Mouse (Mus musculus): ENCODE measurements around the gene Iars2.
"Not testable (repeated sequence)": the region's sequence is repeated elsewhere in the genome, so short reads cannot be mapped to it uniquely, and the experiment has no call there.

Gene Iars2

DNA sequence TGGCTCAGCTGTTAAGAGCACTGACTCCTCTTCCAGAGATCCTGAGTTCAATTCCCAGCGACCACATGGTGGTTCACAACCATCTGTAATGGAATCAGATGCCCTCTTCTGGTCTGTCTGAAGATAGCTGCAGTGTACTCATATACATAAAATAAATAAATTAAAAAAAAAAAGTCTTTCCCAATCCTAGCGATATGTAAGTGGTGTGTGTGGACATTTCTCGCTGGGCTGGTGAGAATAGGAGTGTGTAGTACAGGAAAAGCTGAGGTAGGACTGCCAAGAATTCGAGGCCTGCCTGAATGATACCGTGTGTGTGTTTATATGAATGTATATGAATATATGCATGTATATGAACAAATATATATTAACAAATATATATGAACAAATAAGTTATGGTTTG, 2.2 kb upstream of the Iars2 start:
- no peak for DNase-seq

DNA sequence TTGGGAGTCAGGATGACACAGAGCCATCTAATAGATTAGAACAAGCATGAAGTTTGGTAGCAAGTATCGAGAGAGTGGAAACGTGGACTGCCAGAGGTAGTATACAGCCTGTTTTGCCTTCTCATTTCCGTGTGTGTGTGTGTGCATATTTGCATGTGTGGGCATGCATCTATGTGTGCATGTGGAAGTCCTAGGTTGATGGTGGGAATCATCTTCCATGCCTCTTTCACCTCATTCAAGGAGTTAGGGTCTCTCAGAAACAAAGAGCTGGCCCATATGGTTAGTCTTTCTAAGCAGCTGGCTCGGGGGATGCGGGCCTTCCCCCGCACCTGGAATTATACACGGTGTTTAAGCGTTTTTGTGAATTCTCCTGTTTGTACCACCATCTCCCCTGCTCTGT, 655 bp upstream of the Iars2 start:
- DNase-seq = no peak

DNA sequence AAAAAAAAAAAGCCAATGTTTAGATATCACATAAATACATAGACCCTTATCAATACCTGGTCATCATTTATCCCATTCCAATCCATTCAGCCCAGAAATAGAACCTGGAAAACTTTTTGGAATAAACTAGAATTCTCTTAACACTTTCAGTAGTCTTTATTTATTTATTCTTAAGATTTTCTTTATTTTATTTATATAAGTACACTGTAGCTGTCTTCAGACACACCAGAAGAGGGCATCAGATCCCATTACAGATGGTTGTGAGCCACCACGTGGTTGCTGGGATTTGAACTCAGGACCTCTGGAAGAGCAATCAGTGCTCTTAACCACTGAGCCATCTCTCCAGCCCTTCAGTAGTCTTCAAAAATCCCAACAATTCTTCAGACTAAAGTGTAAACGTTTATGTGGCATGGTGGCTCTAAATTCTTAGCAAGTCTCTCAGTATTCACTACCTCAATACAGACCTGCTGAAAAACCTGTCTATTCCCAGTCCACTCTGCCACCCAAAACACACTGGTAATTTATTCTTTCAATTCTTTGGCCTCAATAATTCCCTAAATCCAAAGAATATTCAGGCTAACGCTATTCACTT, 1.3 kb downstream of the Iars2 start:
- DNase-seq = not testable (repeated sequence)

DNA sequence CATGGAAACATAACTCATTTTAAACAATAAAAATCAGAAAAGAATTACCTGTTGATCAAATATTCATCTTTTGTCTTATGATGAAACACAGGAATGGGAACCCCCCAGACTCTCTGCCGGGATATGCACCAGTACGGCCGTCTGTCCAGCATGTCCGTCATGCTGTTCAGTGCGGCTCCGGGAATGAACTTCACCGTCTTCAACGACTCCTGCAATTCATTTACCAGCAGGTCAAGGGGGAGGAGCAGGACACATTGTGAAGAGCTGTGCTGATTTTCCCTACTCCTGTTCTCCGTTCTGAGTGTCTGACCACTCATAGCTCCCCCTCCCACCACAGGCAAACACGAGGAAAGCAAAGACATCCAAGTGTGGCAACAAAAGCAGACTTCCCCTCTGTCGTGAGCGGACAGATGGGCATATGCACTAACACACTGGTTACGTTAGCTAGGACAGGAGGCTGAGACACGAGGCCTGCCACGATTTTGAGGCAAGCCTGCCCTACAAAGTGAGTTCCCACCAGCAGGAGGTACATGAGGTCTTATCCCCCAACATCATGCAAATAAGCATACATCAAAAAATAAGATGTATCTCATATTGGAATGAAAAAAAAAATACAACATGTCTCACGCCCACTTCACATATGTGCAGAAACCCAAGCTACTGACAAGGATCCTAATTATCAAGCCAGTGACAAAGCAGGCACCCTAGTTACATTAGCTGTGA, 13.2 kb downstream of the Iars2 start:
- DNase-seq = no peak

DNA sequence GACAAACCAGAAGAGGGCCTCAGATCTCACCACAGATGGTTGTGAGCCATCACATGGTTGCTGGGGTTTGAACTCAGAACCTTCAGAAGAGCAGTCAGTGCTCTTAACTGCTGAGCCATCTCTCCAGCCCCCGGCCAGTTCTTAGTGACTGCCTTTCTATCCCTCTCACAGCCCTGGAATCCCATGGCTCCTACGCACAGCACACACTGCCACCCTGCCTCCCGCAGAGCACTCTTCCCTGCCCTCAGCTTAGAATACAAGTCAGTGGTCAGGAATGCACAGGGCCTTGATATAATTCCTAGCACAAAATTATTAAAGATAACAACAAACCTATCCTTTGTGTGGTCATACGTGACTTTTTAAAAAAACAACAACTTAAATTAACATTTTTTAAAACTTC, 14.7 kb downstream of the Iars2 start:
- DNase-seq = no peak

DNA sequence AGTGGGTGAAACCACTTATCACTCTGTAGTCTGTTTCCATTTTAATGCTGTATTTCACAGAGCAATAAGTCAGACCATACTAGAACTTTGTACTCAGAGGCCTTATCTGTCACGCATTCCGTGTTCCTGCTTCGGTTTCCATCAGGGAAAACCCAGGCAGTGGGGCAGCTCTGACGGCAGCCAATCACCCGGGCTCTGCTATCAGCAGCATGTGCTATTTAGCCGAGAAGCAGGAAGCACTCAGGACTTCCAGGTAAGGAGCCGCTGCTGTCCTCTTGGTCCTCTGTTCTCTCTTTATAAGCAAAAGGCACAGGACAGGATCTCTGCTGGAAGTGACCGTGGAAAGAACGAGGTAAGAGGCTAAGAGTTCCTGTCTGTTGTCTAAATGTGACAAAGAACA, 17.2 kb downstream of the Iars2 start:
- no peak for DNase-seq

DNA sequence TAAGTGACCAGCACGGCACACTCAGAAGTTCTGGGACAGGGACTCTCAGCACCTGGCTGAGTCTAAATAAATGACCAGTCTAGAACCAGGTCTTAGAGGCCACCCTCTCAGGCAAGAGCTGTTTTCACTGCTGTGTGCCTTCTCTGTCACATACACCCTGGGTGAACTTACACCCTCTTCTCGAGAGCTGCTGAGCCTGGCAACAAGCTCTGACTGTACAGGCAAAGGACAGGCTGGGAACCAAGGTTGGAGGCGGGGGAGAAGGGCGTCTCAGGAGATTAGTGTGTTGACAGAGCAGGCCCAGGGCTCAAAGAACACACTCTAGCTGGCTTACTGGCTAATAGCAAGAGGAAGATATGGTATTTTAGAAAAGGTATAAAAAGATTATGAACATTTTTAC, 20.3 kb downstream of the Iars2 start:
- no peak for DNase-seq

DNA sequence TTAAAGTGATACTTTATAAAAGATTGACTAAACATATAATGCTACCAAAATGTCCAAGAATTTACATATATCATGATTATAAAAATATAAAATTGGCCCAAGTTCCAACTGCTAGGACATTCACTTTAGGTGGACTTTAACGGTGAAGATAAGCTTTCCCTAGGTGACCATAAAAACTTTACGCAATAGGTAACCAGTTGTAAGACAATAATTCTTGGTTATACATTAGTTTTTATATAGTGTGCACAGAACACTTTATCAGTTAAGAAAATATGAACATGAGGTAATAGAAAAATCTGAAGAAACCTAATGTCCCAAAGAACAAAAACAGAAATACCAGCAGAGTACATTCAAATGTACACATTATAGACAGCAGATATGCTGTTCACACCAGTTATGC, 20.9 kb downstream of the Iars2 start:
- no peak for DNase-seq

DNA sequence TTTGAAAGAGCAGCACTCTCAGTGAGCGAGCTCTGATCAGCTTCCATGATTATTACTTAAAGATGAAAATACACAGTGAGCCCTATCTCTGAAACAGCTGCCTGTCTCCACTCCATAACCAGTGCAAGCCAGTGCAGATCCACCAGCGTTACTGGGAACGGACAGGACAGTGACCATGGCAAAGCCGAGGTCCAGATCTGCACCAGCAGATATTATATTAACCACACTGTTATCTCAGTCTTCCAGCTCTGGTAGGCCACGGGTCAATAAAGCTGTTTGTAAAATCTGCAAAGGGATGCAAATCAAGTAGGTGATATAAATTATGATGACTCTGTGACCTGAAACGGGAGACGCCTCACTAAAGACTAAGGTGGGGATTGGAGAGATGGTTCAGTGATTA, 21.6 kb downstream of the Iars2 start:
- no peak for DNase-seq

DNA sequence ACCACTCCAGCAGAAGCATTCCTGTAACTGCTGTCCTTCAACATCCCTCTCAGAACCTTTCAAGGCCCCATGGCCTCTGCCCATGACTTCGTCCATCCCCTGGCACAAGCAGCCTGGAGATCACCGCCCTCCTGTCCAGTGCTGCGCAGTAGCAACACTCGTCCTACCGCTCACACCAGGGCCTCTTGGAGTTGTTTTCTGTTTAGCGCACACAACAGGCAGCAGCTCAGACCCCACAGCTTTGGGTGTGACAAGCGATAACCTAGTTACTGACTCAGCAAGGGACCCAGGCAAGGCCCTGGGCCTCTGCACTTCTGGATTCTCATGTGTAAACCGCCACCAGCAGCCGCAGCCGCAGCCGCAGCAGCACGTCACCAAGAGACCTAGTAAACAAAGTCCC, 22.4 kb downstream of the Iars2 start:
- no peak for DNase-seq

DNA sequence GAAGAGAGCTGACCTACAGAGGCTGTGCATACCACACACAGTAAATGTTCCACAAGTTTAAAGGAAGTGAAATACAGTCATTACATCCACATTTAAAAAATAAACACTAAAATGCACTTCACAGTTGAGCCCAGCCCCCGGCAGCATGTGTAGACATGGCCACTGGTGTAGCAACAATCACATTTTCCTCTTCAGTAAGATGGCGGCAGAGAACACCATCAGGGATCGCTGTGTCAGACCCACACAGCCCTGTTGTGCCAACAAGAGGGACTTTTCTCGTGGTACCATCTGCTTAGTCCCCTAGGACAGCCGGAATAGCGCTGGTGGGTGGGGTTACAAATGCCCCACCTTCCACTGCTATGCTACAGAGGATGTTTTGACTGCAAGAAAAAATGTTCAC, 26.4 kb downstream of the Iars2 start:
- DNase-seq = no peak

DNA sequence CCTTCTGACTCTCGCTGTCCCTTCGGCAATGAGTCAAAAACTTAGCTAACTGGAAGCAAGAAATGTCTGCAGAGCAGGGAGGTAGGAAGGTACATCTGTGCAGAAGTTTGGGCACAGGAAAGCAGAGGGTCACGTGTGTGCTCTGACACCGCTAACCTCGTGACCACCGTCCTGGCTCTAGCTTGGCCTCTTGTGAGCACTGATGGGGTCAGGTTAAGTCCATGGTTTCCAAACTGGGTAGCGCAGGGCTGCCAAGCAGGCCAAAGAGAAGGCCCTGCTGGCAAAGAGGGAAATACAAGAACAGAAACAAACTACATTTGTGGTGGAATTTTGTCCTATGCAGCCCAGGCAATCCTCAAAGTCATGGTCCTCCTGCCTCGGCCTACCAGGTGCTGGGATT, 30.7 kb downstream of the Iars2 start:
- DNase-seq = no peak

DNA sequence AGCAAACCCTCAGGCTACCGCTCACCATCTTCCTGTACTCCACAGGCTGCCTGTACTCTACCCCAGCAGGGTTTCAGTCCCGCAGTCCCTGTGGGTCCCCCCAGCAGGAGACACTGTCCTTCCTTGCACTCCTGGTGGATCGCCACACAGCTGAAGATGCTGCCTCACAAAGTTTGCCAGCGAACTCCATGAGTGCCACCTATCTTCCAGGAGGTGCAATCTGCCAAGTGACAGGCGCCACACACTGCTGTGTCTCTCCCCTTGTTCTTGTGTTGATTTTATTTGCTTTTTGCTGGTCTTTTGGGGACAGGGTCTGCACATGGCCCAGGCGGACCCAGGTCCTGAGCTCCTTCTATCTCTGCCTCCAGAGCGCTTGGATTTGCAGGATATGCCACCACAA, 32.3 kb downstream of the Iars2 start:
- no peak for DNase-seq

DNA sequence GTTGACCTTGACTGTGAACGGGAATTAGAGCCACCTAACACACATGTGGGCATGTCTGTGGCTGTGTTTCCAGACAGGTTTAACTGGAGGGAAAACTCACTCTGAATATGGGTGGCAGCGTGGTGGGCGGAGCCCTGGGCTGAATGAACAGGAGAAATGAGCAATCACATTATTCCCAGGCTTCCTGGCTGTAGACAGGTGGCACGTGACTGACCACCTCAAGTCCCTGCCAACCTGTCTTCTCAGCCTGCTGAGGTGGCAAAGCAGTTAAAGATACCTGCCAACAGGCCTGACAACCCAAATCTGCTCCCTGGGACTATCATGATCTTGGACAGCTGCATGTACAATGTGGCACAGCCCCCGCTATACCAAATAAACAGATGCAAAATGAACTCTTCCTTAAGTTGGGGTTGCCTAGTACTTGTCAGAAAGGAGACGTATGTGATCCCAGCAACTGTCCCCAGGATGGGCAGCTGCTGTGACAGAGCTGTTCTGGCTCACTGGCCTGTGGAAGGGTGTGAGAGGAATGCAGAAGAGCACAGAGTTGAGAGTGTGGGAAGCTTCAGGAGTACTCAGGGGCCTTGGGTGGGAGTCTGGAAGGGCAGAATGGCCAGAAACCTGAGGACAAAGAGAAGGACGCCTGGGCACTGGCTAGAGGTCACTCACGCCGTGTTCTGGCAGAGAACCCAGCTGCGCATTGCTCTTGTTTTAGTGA, 36.4 kb downstream of the Iars2 start:
- no peak for DNase-seq

DNA sequence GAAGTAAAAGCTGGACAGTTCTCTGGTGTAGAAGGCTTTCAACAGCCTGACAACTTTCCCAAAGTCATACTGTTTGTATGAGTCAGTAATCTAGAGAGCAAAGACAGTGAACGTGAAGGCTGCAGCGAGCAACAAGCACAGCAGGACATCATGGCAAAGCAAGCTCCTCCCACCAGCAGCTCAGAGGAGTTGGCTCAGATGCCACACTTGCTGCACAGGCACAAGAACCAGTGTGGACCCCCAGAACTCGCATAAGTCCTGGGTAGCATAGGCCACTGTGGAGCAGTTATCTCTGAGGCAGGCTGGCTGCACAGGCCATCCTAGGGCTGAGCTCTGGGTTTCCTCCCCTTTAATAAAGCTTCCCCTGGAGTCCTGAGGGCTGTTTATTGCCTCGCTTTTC, 37.9 kb downstream of the Iars2 start:
- DNase-seq = no peak

DNA sequence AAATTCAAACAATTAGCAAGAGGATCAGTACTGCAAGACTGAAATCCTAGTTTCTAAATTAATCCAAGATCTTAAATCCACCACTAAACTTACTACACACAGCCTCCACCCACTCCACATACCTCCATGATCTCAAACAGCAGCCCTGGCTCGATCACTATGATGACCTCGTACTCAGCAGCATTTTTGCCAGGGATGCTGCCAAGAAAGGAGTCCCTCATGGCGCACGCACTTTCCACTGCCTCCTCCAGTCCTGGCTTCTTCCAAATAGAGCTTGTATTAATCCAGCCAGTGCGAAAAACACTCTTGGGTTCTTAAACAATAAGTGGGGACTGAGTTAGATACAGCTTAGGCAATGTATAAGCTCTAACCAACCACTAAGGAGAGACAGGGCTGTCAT, 40.0 kb downstream of the Iars2 start:
- no peak for DNase-seq

DNA sequence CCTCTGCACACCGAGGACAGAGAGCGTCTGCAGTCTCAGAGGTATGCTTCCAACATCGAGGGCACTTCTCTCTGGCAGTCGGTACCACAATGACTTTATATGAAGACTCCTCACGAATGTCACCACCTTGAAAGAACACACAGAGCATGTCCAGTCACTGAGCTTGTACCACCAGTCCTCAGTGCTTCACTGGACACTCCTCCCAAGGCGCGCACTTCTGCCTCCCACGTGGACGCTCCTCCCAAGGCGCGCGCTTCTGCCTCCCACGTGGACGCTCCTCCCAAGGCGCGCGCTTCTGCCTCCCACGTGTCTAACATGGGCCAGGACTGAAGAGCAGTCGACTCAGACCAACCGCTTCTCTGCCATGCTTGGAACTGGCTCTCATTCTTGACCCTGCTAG, 42.1 kb downstream of the Iars2 start:
- DNase-seq = no peak

DNA sequence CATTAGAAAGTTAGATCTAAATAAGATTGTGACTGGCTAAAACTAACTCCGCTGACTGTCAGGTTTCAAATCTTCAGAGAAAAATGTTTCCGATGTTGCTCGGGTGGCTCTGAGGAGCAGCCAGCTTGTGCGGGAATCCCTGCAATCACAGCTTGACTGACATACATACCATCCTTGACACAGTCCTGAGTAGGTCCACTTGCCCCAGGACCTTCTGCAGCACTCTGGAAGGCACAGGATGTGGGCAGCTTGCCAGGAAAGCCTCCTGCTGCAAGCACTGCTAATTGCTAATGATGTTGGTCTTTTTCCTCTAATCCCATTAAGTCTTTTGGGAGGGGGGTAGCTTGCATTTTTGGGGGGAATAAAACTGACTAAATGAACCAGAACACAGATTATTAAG, 44.0 kb downstream of the Iars2 start:
- DNase-seq = no peak

DNA sequence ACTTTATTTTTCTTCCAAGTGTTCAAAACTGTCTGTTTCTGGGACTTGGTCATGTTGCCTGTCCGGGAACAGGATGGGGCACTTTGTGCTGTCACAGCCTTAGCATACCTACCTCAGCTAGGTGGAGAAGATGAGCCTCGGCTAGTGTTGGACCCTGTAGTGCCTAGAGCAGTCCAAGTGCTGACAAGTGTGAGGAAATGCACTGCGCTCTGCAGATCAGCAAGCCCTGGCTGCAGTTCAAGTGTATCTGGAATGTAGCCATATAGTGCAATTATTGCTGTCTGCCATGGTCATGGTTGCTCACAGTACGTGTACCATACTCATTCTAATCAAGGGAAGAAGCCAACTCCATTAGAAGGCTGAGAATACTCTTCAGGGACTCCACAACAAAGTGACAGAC, 44.5 kb downstream of the Iars2 start:
- DNase-seq = no peak

DNA sequence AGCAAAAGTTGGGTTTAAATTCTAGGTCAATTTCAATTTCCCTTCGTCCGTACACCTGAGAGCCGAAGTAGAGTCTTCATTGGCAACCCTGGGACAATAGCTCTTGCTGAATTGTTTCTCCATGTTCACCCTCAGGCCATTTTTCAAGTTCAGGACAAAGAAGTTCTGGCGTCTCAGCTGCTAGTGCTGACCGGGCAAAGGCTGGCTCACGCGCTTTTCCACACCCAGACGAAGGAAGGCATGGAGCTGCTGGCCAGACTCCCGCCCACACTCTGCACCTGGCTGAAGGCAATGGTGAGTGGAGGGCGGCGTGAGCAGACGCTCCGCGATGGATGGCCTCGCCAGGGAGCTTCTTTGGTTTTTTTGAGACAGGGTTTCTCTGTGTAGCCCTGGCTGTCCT, 45.9 kb downstream of the Iars2 start:
- DNase-seq = no peak

DNA sequence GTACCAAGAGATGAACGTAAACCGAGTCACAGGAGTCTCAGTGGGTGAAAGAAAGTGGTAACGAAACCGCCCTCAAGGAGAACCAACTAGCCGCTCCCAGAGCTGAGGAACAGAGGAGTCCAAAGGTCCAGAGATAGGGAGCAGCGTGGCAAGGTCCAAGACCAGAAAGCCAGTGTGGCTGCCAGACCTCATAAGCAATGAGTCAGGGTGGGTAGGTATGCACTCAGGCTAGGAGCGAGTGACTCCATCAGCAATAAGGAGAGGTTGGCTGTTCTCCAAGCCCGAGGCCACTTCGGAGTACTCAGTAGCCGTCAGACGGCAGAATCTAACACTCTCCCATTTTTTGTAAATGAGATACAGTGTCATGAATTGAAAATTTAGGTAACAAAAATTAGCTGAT, 46.4 kb downstream of the Iars2 start:
- DNase-seq = no peak

DNA sequence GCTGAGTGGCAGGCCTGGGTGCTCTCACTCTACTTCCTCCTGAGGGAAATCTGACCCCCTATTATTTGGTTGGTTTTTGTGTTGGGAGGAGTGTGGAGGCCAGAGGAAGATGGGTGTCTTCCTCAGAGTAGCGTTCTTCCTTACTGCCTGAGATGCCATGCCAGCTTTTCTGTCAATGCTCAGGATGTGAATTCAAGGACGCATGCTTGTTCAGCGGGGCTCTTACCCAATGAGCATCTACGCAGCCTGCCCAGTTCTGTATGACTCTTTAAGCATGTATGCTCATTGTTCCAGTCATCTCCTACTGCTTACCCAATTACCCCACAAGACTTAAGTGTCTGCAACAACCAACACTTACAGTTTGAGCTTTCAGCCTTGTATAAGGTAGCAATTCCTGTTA, 48.6 kb downstream of the Iars2 start:
- no peak for DNase-seq

DNA sequence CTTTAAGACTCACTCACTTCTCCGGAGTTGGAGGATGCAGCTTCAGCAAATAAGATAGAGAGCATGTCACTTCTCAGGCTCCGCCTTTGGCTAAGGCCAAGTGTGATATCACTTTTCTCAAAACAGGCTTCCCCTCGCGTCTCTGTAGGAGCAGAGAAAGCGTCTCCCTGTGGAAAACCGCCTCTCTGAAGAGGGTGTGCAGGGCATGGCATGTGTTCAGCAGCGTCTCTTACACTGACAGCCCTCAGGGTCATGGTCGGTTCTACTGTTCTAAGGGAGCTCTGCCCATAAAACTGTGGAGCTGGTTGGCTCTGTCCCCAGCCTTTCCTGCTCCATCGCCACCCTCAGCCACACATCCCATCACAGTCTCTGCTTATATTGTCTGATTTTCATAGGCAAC, 49.9 kb downstream of the Iars2 start:
- DNase-seq = no peak

DNA sequence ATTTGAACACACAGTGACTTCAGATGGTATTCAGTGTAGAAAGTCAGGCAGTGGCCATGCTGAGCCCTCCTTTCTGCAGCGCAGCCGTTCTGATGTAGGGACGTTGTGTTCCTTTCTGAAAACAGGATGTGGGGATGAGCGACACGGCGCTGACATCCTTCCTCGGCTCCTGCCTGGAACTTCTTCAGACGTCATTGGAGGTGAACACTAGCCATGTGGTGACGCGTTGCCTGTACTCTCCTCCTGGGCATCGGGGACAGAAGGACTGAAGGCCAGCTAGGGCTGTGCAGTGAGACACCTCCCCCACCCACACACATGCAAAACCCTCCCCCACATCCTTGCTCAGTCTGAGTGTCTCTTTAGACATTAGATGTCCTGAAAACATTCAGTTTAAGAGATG, 52.2 kb downstream of the Iars2 start:
- no peak for DNase-seq

DNA sequence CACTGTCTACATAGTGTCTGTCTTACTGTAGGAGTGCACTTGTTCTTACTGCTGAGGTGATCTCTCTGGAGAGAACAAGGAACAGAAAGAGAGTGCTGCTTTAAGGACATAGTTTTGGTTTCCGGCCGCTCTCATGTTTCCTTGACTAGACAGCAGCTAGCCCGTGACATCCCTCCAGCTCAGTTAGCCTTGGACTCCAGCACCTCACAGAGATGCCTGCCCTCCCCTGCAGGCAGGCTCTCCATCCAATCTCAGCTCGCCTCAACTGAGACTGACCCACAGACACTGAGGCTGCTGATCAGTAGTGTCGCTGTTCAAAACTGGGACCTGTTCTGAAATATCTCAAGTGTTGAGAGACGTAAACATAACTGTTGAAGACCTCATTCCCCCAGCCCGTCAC, 53.2 kb downstream of the Iars2 start:
- DNase-seq = no peak

Measured in thymus, postnatal 36 days (tissue).